Mouse (Mus musculus): ENCODE results near the gene 5430403G16Rik. TPM values are rescaled to one million over a fixed set of nuclear protein-coding genes. Genes with fewer than 3 reads are reported as not detected.
"Not testable (repeated sequence)": the region's sequence is repeated elsewhere in the genome, so short reads cannot be mapped to it uniquely, and the experiment has no call there.

The 5430403G16Rik gene
- 0.19 and 0.27 TPM in 2 replicates for polyA plus RNA-seq (2012; rRNA removed)

DNA sequence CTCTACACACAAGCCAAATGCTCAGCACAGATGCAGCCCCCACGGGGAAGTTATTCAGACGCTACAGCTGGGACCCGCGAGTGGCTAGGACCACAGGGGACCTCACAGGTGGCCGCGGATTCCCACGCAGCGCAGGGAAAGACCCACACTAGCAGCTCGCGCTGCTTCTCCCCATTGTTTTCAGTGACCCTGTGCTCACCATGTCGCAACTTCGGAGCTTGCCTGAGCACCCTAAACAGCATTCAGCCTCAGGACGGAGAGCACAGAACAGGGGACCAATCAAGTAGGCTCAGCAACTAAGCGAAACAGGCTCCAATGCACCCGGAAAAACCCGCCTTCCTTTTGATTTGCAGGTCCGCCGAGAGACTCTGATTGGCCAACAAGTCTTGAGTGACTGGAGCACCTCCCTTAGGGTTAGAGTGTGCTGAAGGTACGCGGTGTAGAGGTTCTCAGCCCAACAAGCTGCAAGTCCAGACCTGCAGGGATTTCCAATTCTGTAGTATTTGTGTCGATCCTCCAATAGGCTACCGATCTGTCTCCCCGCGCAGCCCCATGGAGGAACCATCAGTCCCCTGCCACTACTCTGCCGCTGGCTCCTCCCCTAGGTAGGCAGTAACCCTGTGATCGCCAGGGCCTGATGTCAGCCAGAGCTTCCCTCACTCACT, at the start of gene 5430403G16Rik:
Gene 5430403G16Rik (minus strand): TSS at position 505 of the 665 bp plus-strand sequence.
- peak; percentile 56 for DNase-seq (ENCODE audit: low read depth)

DNA sequence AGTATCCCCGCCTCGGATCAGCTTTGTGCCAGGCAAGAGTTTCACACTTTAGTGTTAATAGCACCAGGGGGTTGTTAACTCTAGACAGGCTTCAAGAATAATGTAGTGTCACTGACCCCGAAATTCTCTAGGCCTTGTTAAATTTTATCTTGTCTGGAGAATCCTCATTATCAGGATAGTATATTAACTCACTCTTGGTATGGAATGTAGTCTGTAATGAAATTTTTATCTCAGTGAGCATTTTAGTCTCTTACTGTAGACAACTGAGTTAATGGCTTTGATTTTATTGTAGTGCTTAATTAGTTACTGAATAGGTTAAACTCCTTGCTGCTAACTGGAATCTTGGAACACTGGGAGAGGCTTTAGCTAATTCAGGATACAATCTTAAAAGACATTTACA, 26.5 kb upstream of the 5430403G16Rik start:
- DNase-seq (ENCODE audit: low read depth), result not testable (repeated sequence)

DNA sequence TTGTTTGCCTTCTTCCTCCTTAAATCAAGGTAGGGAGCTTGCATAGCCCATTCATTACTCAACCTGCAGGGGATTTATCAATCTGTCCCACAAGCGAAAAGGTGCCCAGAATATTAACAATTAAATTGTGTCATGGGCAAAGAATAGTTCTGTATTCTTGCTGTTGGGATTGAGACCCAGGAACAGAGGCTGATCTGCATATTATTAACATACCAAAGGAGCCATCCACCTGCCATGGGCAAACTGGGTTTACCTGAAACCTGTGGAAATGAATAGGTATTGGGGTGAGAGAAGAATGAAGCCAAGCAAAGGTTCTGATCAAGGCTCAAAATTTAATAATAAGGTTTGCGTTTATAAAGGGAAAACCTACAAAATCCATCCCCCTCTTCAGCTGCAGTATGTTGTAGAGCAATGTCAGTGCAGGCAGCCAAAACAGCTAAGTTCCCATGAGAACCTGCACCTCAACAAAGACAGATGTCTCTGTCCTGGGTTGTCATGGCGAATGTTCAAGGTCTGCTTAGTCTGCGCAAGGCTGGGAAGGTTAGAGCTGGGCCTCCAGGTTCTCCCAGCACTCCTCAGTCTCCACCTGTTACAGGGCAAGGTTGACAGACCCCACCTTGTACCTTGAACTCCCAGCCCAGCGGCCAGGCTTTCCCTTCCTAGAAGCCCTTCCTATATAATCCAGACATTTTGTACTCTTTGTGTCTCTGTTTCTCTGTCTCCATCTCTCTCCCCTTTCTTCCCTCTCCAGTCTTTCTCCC, 544 bp upstream of the 5430403G16Rik start:
- not testable (repeated sequence) for DNase-seq (ENCODE audit: low read depth)

DNA sequence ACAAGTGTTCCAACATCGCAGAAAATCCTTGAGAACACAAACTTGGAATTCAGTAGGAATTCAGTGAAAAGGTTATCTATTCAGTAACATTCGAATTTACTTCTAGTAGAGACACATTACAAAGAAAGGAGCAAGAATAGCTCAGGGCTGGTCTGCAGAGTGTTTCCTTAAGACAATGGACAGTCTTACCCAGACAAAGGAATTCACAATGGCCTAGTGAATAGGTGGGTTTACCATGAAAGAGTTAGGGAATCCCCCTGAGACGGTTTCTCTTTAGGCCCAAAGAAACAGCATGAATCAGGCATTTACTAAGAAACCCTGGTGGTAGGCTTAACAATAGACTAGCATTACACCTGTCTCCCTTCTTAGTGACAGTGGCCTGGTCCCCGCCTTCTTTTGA, 7.9 kb downstream of the 5430403G16Rik start:
- DNase-seq (ENCODE audit: low read depth), result no peak

Other genes with a start within 250 kb of the 5430403G16Rik start
- gene Crlf2, start 132.0 kb downstream of the 5430403G16Rik start, polyA plus RNA-seq (2012; rRNA removed), result 20.2 and 38.0 TPM in 2 replicates
- gene 4930522L14Rik, start 60.8 kb upstream of the 5430403G16Rik start, polyA plus RNA-seq (2012; rRNA removed), result 2.3 and 4.3 TPM in 2 replicates
- gene Gm15446, start 232.4 kb upstream of the 5430403G16Rik start, polyA plus RNA-seq (2012; rRNA removed), result 1.7 and 2.3 TPM in 2 replicates